Mouse (Mus musculus) megakaryocyte, embryonic 14.5 days (primary cell): ENCODE measurements at regions not wholly inside any gene's neighbourhood (a gene's known extent, or its start where the extent isn't known, plus 50 kb on each side); places are given as distances from the start of the nearest gene placed in this dataset.

Experiments used
- FLI1 ChIP-seq: IDR thresholded peaks from 2 replicates; pipeline ENCODE4 v1.6.1; 2012; ENCODE audit warnings: low read length, inconsistent platforms, mixed read lengths
- GATA1 ChIP-seq: IDR thresholded peaks from 3 replicates; pipeline ENCODE4 v1.6.1; 2012; ENCODE audit warnings: mixed read lengths, low read length, inconsistent platforms, borderline replicate concordance

- no peak for TF ChIP-seq GATA1
- TF ChIP-seq FLI1: no peak
Observed at GRCm38 (mm10) chr13:107889588-107889984, 154.7 kb upstream of the Smim15 start.
